Mouse (Mus musculus): ENCODE measurements around the gene 6430548M08Rik. TPM values are rescaled to one million over a fixed set of nuclear protein-coding genes. Genes with fewer than 3 reads are reported as not detected.
A peak's percentile ranks its signal among the peaks of the same experiment; 100 is the strongest.

6430548M08Rik gene
- polyA plus RNA-seq, 1 experiment from 2014 or later: 5.8 TPM

DNA sequence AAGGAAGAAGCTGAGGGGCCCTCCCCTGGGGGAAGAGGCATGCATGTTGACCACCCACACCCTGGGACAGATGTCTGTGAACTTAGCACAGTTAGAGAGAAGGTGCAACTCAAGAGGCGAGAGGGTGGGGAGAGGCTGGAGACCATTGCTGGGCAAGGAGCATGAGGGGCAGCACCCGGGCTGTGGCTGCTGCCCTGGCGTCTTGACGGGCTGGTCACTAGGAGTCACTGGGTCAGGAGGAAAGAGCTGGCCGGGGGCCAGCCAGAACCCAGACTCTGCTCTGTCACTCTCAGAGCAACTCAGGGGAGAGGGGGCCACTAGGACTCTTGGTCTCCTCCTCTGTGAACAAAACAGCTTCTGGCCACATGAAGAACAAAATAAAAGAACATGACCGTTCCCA lies 75.5 kb downstream of the 6430548M08Rik start:
- 67% methylated on average over 6 of the region's 6 CpGs for WGBS
- Histone ChIP-seq H3K4me3 (replicated peaks) (no peak overlapping the region), H3K27ac (0 out of 2 replicates have a peak overlapping the region, but pooled peaks have one; percentile 23), H3K9ac (no peak overlapping the region), H3K4me1 (peaks cover 62% of the 10 kb centered on the region), H3K9me3 (replicated peaks) (no peaks in the 10 kb centered on the region), H3K27me3 (no peaks in the 10 kb centered on the region), H3K4me2 (no peak overlapping the region), H3K36me3 (no peaks in the 10 kb centered on the region)
- no peak for ATAC-seq (replicated peaks; ENCODE audit: low FRiP score)

DNA sequence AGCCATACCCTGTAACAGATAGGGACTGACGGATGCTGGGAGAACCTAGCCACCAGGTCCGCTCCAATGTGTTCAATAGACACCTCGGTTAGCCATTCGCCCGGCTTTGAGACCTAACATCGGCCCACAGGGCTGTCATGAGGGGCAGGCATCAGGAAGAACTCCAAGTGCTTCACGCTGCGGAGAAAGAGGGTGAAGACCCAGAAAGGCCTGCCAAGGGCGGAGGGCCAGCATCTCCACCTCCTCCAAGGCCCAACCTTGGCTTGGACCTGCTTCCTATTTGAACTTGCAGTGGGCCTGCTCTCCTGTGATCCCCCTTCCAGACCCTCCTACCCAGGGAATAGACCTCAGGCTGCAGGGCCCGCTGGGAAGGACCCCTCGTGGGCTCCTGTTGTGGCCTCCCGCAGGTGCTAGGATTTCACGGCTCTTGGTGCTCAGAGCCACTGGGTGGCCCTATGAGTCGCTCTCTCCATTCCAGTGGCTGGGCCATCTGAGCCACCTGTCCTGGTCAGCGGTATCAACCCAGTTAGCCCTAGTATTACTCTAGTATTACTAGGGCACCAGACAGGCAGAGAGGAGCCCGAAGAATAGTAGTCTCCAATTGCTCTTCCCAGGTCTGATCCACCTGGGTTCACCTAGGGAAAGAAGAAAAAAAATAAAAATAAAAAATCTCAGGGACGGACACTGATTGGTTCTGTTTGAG lies 76.3 kb downstream of the 6430548M08Rik start:
- H3K4me2 ChIP-seq: peak overlapping the region; percentile 61; the same call in 1 of the 2 replicates
- ATAC-seq (replicated peaks; ENCODE audit: low FRiP score): no peak; the same call in 1 of the 2 replicates
- peaks cover 53% of the 10 kb centered on the region for H3K4me1 ChIP-seq
- WGBS: 78% methylated on average over 17 of the region's 17 CpGs
- no peak overlapping the region for H3K4me3 ChIP-seq (replicated peaks)
- H3K9me3 ChIP-seq (replicated peaks): no peaks in the 10 kb centered on the region
- H3K27me3 ChIP-seq: no peaks in the 10 kb centered on the region
- peak overlapping the region; percentile 90 for H3K27ac ChIP-seq
- no peak overlapping the region for H3K9ac ChIP-seq
- no peaks in the 10 kb centered on the region for H3K36me3 ChIP-seq

DNA sequence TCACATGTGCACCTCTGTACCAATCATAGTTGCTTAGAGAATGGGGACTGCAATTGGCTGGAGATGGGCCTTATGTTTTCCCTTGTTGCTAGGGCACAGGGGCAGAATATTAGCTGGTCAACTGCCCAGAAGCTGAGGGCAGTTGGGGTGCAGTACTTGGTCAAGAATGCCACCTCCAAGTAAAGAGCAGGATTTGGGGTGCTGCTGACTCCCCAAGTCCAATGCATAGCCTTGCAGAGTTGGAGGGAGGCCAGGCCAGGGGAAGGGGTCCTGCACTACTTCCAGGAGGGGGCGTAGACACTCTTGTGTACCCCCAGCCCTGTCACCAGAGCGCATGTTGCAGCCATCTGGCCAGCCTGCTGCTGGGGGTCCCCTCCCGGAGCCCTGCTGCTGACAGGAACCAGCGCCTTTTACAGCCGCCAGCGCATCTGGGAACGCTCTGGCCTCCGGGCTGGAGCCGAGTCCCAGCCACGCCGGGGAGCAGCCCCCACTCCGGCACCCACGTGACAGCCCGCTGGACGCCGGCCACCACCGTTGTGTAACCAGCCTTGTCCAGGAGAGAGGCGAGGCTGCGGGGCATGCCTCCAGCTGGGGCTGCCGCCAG lies 77.0 kb downstream of the 6430548M08Rik start:
- peak overlapping the region; percentile 26; the same call in 1 of the 2 replicates for H3K9ac ChIP-seq
- peak overlapping the region; percentile 61 for H3K4me2 ChIP-seq
- WGBS: 34% methylated on average over 19 of the region's 20 CpGs
- no peaks in the 10 kb centered on the region for H3K36me3 ChIP-seq
- H3K9me3 ChIP-seq (replicated peaks): no peaks in the 10 kb centered on the region
- H3K27ac ChIP-seq: peak overlapping the region; percentile 90
- peak overlapping the region; percentile 28 for H3K4me3 ChIP-seq (replicated peaks)
- no peaks in the 10 kb centered on the region for H3K27me3 ChIP-seq
- peaks cover 47% of the 10 kb centered on the region for H3K4me1 ChIP-seq
- peak; percentile 80 for ATAC-seq (replicated peaks; ENCODE audit: low FRiP score)

- WGBS: 72% methylated on average over 5 of the region's 5 CpGs
- no peak overlapping the region for H3K9ac ChIP-seq
- ATAC-seq (replicated peaks; ENCODE audit: low FRiP score): no peak
- H3K27ac ChIP-seq: peak overlapping the region; percentile 90
- no peak overlapping the region for H3K4me3 ChIP-seq (replicated peaks)
- peak overlapping the region; percentile 61; the same call in 1 of the 2 replicates for H3K4me2 ChIP-seq
- peaks cover 40% of the 10 kb centered on the region for H3K4me1 ChIP-seq
- H3K9me3 ChIP-seq (replicated peaks): no peaks in the 10 kb centered on the region
- H3K36me3 ChIP-seq: no peaks in the 10 kb centered on the region
- H3K27me3 ChIP-seq: no peaks in the 10 kb centered on the region
These were observed 77.7 kb downstream of the 6430548M08Rik start for GRCm38 (mm10) chr8:120191633-120192032.

DNA sequence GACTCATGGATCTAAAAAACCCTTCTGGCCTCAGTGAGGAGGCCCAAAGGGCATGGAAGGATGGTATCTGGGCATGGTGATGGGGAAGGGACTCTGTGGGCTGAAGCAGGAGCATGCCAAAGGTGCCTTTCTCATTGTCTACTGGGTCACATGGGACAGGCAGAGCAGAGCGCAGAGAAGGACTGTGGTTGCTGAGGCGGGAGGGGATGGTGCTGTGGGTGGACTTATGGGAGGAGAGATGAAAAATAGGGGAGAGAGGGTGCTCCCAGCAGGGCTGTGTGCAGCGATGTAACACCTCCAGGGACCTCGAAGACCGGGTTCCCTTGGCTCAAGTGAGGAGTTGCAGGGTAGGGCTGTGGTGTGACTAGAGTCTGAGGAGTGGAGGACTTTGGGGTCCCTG lies 78.2 kb downstream of the 6430548M08Rik start:
- no peak for ATAC-seq (replicated peaks; ENCODE audit: low FRiP score)
- Histone ChIP-seq H3K27ac (no peak overlapping the region), H3K4me3 (replicated peaks) (no peak overlapping the region), H3K4me2 (no peak overlapping the region), H3K27me3 (no peaks in the 10 kb centered on the region), H3K4me1 (peaks cover 36% of the 10 kb centered on the region), H3K9me3 (replicated peaks) (no peaks in the 10 kb centered on the region), H3K9ac (no peak overlapping the region), H3K36me3 (no peaks in the 10 kb centered on the region)
- 100% methylated on average over 5 of the region's 5 CpGs for WGBS

- H3K36me3 ChIP-seq: no peaks in the 10 kb centered on the region
- 88% methylated on average over 6 of the region's 6 CpGs for WGBS
- H3K27ac ChIP-seq: no peak overlapping the region
- ATAC-seq (replicated peaks; ENCODE audit: low FRiP score): no peak
- H3K9me3 ChIP-seq (replicated peaks): peaks cover 7% of the 10 kb centered on the region; the same call in 1 of the 2 replicates
- no peak overlapping the region for H3K9ac ChIP-seq
- H3K4me3 ChIP-seq (replicated peaks): no peak overlapping the region
- H3K27me3 ChIP-seq: no peaks in the 10 kb centered on the region
- no peak overlapping the region for H3K4me2 ChIP-seq
- H3K4me1 ChIP-seq: peaks cover 21% of the 10 kb centered on the region
These were observed 87.4 kb downstream of the 6430548M08Rik start for GRCm38 (mm10) chr8:120201351-120201750.

DNA sequence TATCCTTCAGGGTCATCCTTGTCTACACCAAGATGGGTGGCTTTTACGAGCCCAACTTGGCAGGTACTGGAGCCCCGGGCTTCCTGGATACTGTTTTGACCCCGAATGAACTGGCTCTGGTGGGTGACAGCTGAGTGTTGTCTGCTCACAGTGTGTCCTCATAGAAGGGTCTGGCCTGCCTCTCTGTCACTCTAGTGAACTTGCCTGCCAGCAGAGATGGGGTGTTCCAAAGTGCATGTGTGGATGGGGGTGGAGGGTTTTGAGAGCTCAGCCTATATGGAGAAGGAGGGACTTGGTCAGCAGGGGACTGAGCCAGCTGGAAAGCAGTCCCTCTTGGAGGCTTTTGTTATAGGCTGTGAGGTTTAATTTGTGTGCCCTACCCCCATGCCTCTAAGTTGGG lies 88.6 kb downstream of the 6430548M08Rik start:
- 55% methylated on average over 3 of the region's 3 CpGs for WGBS
- peaks cover 21% of the 10 kb centered on the region for H3K4me1 ChIP-seq
- no peak; the same call in 1 of the 2 replicates for ATAC-seq (replicated peaks; ENCODE audit: low FRiP score)
- H3K9ac ChIP-seq: no peak overlapping the region
- no peak overlapping the region for H3K4me3 ChIP-seq (replicated peaks)
- H3K27ac ChIP-seq: no peak overlapping the region
- H3K9me3 ChIP-seq (replicated peaks): peaks cover 7% of the 10 kb centered on the region; the same call in 1 of the 2 replicates
- H3K27me3 ChIP-seq: no peaks in the 10 kb centered on the region
- H3K36me3 ChIP-seq: no peaks in the 10 kb centered on the region
- H3K4me2 ChIP-seq: no peak overlapping the region

GRCm38 (mm10) chr8:120204736-120205360 lies 90.9 kb downstream of the 6430548M08Rik start:
- H3K4me2 ChIP-seq: no peak overlapping the region
- peaks cover 4% of the 10 kb centered on the region; the same call in 1 of the 2 replicates for H3K9me3 ChIP-seq (replicated peaks)
- no peaks in the 10 kb centered on the region for H3K36me3 ChIP-seq
- peak; percentile 22; the same call in 1 of the 2 replicates for ATAC-seq (replicated peaks; ENCODE audit: low FRiP score)
- no peak overlapping the region for H3K9ac ChIP-seq
- peaks cover 29% of the 10 kb centered on the region for H3K4me1 ChIP-seq
- H3K4me3 ChIP-seq (replicated peaks): no peak overlapping the region
- 64% methylated on average over 7 of the region's 7 CpGs for WGBS
- H3K27ac ChIP-seq: no peak overlapping the region
- no peaks in the 10 kb centered on the region for H3K27me3 ChIP-seq

DNA sequence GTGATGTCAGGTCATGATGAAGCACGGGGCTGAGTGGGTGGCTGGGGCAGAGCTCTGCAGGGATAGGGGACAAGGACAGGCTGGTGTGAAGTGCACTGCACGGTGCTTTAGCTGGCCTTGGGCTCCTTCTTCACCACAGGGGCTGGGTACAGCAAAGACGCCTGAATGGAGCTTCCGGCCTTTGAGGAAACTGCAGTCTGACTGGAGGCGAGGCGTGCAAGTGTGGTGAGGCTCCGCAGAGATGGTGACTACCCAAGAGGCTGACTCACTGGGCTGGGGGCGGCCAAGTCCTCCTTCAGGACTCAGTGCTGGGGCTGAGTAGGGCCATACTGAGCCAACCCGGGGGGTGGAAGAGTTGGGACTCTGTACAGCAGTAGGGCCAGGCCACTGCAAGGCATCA lies 92.0 kb downstream of the 6430548M08Rik start:
- no peaks in the 10 kb centered on the region for H3K27me3 ChIP-seq
- peaks cover 39% of the 10 kb centered on the region for H3K4me1 ChIP-seq
- no peaks in the 10 kb centered on the region for H3K36me3 ChIP-seq
- H3K9me3 ChIP-seq (replicated peaks): no peaks in the 10 kb centered on the region
- no peak overlapping the region for H3K4me3 ChIP-seq (replicated peaks)
- no peak overlapping the region for H3K27ac ChIP-seq
- WGBS: 70% methylated on average over 9 of the region's 9 CpGs
- H3K4me2 ChIP-seq: no peak overlapping the region
- no peak overlapping the region for H3K9ac ChIP-seq
- no peak for ATAC-seq (replicated peaks; ENCODE audit: low FRiP score)

- Histone ChIP-seq H3K36me3 (no peaks in the 10 kb centered on the region), H3K27me3 (no peaks in the 10 kb centered on the region), H3K9ac (no peak overlapping the region), H3K4me1 (peaks cover 49% of the 10 kb centered on the region), H3K27ac (no peak overlapping the region), H3K4me2 (no peak overlapping the region), H3K9me3 (replicated peaks) (no peaks in the 10 kb centered on the region), H3K4me3 (replicated peaks) (no peak overlapping the region)
- ATAC-seq (replicated peaks; ENCODE audit: low FRiP score): no peak
- 84% methylated on average over 8 of the region's 8 CpGs for WGBS
These were observed 93.4 kb downstream of the 6430548M08Rik start for GRCm38 (mm10) chr8:120207364-120207763.

DNA sequence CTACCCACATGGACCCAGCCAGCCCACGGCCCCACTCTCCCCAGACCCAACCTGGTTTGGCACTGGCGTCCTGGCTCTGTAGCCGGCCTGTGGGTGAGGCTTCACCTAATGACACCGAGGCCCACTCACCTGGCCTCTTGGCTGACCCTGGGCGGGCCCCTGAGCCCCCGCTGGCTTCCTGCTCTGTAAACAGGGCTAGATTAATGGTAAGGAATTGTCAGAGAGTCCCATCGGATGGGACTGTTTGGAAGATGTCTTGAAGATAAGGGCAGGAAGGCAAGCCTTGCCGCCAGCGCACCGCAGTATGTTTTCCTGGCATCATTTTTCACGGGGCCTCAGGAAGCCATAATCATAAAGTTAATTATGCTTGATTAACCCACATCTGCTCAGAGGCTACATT lies 94.2 kb downstream of the 6430548M08Rik start:
- no peaks in the 10 kb centered on the region for H3K9me3 ChIP-seq (replicated peaks)
- no peak overlapping the region for H3K9ac ChIP-seq
- no peaks in the 10 kb centered on the region for H3K36me3 ChIP-seq
- no peak overlapping the region for H3K27ac ChIP-seq
- peaks cover 49% of the 10 kb centered on the region for H3K4me1 ChIP-seq
- peaks cover 3% of the 10 kb centered on the region; the same call in 1 of the 2 replicates for H3K27me3 ChIP-seq
- no peak overlapping the region for H3K4me2 ChIP-seq
- WGBS: 29% methylated on average over 11 of the region's 11 CpGs
- ATAC-seq (replicated peaks; ENCODE audit: low FRiP score): no peak
- no peak overlapping the region for H3K4me3 ChIP-seq (replicated peaks)

DNA sequence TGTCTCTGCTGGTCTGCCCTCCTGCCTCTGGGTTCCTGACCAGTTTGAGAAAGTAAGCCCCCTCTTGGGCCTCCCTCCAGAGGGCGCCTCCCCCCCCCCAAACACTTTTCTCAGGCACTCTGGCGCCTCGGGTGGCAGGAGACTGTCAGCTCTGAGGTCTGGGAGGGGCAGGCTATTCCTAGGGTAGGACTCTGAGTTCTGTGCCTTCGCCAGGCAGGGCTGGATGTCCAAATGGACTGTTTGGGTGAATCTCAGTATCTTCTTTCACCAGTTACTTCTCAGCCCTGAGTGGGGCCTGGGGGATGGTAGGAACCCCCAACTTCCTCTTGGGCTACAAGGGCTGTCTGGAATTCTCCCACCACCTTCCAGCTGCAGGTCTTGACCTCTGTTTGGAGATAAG lies 97.4 kb downstream of the 6430548M08Rik start:
- no peak for ATAC-seq (replicated peaks; ENCODE audit: low FRiP score)
- Histone ChIP-seq H3K4me3 (replicated peaks) (no peak overlapping the region), H3K9me3 (replicated peaks) (no peaks in the 10 kb centered on the region), H3K27me3 (peaks cover 5% of the 10 kb centered on the region; the same call in 1 of the 2 replicates), H3K36me3 (no peaks in the 10 kb centered on the region), H3K4me1 (peaks cover 52% of the 10 kb centered on the region), H3K4me2 (no peak overlapping the region), H3K27ac (no peak overlapping the region), H3K9ac (no peak overlapping the region)
- 12% methylated on average over 4 of the region's 4 CpGs for WGBS

Measured in kidney, embryonic 15.5 days (tissue).